Mouse (Mus musculus): Measurements from ENCODE around the gene Srsf4.

The Srsf4 gene

DNA sequence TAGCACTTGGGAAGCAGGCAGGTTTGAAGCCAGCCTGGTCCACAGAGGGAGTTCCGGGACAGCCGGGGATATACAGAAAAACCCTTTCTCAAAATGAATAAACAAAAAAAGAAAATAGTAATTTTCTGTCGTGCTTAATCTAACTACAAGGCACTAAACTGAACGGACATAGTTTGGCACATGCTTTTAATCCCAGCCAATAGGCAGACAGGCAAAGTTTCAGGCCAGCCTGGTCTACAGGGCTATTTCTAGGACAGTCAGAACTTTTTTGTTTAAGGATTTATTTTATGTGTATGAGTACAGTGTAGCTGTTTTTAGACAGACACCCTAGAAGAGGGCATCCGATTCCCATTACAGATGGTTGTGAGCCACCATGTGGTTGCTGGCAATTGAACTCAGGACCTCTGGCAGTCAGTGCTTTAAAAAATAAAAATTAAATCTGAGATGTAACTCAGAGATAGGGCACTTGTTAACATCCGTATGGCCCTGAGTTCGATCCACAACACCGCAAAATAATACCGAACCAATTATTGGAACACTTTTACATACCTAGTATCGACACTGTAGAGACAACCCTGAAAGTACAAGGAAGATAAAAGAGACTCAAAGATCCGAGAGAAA lies 635 bp upstream of the Srsf4 start:
- no peak for DNase-seq (ENCODE audit: low read depth, low spot score)

DNA sequence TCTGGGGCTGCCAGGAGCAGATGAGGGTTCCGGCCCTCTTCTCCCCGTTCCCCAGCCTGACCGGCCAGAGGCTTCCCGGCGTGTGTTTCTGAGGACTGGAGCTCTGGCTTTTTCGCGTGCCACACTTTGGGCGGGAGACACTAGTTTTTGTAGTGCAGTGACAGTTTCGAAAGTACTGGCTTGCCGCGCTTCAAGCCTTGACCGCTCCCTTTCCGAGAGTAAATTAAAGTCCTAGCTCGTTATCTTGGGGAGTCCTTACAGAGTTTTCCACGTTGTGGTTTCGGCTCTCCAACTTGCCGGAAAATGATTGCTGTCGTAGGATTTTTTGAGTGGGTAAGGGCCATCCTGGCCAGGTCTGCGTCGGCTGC lies 736 bp downstream of the Srsf4 start:
- DNase-seq (ENCODE audit: low read depth, low spot score) = peak; percentile 26

DNA sequence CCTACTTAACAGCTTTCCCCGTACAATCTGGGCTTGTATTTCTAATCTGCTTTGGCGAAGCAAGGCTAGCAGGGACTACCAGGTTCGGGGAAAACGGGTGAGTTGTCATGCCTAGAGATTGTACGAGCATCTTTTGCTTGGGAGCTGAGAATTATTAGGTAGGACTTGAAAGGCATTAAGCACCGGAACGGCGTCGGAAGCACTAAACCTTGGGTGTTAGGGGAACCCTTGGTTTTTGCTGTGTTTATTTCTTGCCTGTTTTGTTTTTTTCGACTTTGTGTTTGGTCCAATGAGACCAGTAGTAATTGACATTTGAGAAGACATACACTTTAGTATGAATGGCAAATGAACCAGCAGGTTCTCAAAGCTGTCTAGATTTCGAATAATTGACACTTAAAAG lies 1.1 kb downstream of the Srsf4 start:
- no peak for DNase-seq (ENCODE audit: low read depth, low spot score)

GRCm38 (mm10) chr4:131875242-131875641 lies 1.8 kb downstream of the Srsf4 start:
- no peak for DNase-seq (ENCODE audit: low read depth, low spot score)

GRCm38 (mm10) chr4:131876836-131877235 lies 3.4 kb downstream of the Srsf4 start:
- DNase-seq (ENCODE audit: low read depth, low spot score) = no peak

GRCm38 (mm10) chr4:131879692-131880091 lies 6.3 kb downstream of the Srsf4 start:
- DNase-seq (ENCODE audit: low read depth, low spot score) = no peak

- DNase-seq (ENCODE audit: low read depth, low spot score) = no peak
Observed at GRCm38 (mm10) chr4:131881306-131881705, 7.9 kb downstream of the Srsf4 start.

- DNase-seq (ENCODE audit: low read depth, low spot score) = no peak
Observed at GRCm38 (mm10) chr4:131883571-131883970, 10.2 kb downstream of the Srsf4 start.

GRCm38 (mm10) chr4:131885376-131885775 lies 12.0 kb downstream of the Srsf4 start:
- no peak for DNase-seq (ENCODE audit: low read depth, low spot score)

- DNase-seq (ENCODE audit: low read depth, low spot score) = no peak
Observed at GRCm38 (mm10) chr4:131888564-131888963, 15.1 kb downstream of the Srsf4 start.

DNA sequence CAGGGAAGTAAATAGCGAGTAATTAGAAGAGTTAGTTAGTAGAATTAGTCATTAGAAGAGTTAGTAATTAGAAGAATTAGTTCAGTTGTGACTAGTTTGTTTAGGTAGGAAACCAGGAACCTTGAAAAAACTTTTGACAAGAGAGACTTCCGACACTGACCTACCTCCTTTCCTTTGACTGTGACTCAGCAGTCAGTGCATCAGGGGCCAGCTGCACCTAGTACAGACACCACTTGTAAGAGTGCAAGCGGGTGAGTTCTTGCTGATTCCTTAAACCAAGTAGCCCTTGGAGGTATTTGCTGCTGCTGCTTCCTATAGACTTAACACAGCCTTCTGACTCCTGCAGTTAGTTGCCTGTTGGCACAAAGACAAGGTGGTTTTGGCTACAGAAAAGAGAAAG lies 17.3 kb downstream of the Srsf4 start:
- DNase-seq (ENCODE audit: low read depth, low spot score) = no peak

- DNase-seq (ENCODE audit: low read depth, low spot score) = no peak
Observed at GRCm38 (mm10) chr4:131897109-131897508, 23.7 kb downstream of the Srsf4 start.

- DNase-seq (ENCODE audit: low read depth, low spot score) = no peak
Observed at GRCm38 (mm10) chr4:131897787-131898186, 24.4 kb downstream of the Srsf4 start.

- DNase-seq (ENCODE audit: low read depth, low spot score) = no peak
Observed at GRCm38 (mm10) chr4:131898503-131899179, 25.2 kb downstream of the Srsf4 start.

DNA sequence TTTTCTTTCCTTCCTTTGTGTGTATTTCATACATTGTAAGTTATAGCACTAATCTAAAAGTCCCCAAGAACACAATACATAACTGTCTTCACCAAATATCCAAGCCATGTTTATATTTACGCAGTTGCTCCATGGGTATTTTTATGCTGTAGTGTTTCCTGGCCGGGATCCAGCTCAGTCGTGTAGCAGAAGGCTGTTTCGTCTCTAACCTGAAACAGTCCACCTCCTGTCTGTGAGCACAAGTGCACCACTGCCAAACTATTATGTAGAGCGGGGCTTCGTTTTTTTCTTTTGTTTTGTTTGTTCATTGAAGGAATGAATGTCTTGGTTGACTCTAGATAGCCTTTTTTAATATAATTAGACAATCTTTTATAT lies 25.8 kb downstream of the Srsf4 start:
- DNase-seq (ENCODE audit: low read depth, low spot score) = no peak

- no peak for DNase-seq (ENCODE audit: low read depth, low spot score)
Observed at GRCm38 (mm10) chr4:131901090-131901489, 27.7 kb downstream of the Srsf4 start.

DNA sequence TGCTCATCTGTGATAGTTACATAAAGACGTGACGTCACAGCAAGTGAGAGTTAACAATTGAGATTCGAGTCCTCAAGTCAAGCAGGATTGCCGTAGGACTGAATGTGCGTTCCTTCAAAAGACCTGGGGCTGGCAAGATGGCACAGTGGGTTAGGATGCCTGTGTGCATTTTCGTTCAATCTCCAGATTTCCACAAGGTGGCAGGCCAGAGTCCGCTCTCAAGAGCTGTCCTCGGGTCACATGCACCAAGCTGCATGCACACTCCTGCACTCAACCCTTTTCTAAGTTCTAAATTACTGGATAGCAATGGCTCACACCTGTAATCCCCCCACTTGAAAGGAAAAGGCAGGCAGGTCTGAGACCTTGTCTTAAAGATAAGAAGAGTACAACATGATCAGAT lies 31.1 kb downstream of the Srsf4 start:
- DNase-seq (ENCODE audit: low read depth, low spot score) = no peak

GRCm38 (mm10) chr4:131906423-131906822 lies 33.0 kb downstream of the Srsf4 start:
- DNase-seq (ENCODE audit: low read depth, low spot score) = no peak

- no peak for DNase-seq (ENCODE audit: low read depth, low spot score)
Observed at GRCm38 (mm10) chr4:131907912-131908311, 34.5 kb downstream of the Srsf4 start.

DNA sequence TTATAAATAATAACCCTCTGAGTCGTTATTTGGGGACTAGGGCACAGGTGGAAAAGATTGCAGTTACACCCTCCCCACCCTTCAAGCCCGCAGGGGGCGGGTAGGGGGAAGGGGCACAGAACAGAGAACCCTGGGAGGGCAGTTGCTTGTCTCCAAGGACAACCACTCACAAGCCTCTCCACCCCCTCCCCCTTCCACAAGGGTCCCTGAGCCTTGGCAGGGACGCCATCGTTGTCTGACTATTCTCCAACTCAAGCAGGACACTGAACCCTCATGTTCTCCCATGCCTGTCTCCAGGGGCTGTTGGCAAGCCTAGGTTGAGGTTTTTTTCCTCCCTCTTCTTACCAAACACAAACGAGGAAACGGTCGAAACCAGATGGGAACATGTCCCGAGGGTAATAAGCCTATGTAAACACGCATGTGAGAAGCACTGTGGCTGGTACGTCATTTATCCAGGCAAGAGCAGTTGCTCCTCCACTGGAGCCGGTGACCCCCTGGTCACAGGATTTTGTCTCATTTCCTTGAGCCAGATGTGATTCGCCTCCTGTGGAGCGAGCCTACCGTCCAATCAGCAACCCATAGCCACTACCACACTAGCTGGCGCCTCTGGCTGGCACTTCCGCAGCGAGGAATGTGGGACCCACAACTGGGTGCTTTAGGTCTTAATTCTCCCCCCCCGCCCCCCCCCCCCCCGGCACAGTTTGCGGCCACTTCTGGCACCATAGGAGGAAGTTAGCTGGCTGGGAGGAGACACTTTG lies 37.0 kb downstream of the Srsf4 start:
- no peak for DNase-seq (ENCODE audit: low read depth, low spot score)

DNA sequence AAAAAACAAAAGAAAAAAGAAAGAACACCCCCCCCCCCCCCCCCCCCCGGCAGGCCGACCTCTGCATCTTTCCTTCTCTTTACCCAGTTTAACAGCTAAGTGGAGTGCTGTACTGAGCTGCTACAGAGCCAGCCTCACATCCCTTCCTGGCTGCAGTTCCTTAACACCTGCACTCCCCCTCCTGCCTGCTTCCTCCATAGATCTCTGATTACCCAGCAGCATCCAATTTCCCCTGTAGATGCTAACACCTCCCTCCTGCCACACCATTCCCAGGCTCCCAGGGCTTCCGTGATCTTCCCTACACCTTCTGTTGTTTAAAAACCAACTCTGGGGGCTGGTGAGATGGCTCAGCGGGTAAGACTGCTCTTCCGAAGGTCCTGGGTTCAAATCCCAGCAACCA lies 38.1 kb downstream of the Srsf4 start:
- no peak for DNase-seq (ENCODE audit: low read depth, low spot score)

DNA sequence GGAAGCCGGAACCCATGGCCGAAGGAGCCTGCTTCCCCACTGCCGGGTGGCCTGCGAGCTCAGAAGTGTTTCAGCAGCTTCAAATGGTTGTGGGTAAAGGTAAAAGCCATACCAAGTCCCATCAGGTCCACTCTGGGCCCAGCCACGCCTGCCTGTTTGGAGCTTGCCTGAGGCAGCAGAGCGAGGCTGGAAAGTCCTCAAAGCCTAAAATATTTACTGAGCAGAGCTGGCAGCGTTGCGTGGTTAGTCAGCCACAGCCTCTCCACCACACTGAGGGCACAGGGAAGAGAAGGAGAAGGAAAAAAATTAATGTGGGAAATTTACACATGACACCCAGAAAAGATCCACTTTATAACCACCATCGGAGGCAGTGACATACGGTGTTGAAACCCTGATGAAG lies 40.1 kb downstream of the Srsf4 start:
- DNase-seq (ENCODE audit: low read depth, low spot score) = no peak

DNA sequence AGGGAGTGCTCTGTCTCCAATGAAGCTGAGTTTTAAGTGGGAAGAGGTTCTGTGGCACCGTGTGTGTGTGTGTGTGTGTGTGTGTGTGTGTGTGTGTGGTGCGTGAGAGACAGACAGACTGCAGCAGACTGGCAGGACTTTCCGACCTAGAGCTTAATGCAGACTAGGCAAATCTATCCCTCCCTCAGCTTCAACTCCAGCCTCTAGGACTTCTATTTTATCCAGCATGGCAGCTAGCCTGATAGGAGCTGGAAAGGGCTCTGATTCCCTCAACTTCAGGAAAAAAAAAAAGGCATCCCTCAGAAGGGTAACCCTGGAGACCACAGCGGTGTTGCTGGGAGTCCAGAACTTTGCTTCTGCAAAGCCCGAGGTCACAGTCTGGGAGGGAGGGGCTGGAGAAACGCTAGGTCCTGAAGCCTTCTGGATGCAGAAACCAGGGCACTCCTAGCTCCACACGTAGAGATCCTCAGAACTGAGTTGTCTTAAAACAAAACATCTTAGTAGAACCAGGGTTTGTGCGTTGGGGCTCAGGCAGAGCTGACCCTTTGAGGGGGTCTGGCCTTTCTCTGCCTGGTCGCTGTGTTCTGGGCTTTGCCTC lies 40.7 kb downstream of the Srsf4 start:
- no peak for DNase-seq (ENCODE audit: low read depth, low spot score)
